Mouse (Mus musculus): ENCODE measurements around the gene Cacng8.

Gene Cacng8

GRCm38 (mm10) chr7:3437941-3438340 is 47.5 kb downstream of the Cacng8 start:
- DNase-seq (ENCODE audit: low spot score) = no peak

GRCm38 (mm10) chr7:3439984-3440383 is 49.5 kb downstream of the Cacng8 start:
- DNase-seq (ENCODE audit: low spot score) = no peak

GRCm38 (mm10) chr7:3440526-3440925 is 50.0 kb downstream of the Cacng8 start:
- DNase-seq (ENCODE audit: low spot score) = no peak

DNA sequence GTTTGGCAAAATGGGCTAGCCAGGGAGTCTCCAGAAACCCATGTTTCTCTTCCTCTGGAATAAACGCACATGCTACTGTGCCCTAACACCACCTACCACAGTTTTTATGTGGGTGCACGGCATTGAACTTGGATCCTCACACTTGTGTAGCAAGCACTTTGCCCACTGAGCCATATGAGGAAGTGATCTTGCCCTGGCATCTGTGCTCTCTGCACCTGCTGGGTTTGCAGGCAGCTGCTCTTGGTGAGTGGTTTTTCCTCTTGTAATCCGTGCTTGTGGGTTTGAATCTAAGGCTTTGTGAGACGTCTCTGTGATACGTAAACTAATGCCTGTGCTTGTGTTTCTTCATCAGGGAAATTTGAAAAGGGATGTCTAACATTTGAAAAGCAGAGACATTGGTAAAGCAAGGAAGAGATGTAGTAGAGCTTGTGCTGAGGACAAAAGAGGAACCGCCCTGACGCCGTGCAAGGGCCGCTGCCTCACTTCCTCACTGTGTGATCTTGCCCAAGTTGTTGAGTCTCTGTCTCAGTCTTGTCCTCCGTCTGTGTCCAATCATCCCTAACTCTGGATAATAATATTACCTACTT is 52.1 kb downstream of the Cacng8 start:
- DNase-seq (ENCODE audit: low spot score) = no peak

DNA sequence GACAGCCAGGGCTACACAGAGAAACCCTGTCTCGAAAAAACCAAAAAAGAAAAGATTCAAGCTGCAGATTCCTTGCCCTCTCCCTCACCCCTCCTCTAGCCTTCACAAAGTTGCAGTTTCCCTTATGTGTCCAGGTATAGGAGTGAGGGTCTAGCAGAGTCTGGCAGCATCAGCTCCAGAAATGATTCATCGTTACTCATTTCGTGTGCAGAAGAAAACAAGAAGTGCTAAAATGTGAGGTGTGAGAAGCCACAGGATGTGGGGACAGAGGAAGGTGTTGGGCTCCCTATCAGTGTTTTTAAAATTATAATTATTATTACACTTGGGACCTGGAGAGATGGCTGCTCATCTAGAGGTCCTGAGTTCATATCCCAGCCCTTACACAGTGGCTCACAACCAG is 54.2 kb downstream of the Cacng8 start:
- no peak for DNase-seq (ENCODE audit: low spot score)

DNA sequence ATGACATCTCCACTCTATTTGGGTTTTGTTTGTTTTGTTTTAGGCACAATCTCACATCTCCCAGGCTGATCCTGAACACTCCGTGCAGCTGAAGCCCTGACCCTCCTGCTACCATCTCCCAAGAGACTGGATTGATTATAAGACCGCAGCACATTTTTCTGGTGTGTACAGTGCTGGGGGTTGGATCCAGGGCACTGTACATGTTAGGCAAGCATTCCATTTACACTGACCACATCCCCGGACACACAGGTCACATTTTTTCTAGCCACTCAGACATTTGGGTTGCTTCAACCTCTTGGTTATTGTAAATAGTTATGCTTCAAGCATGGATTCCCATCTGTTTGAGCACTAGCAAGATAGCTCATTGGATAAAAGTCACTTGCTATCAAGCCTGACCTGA is 56.1 kb downstream of the Cacng8 start:
- DNase-seq (ENCODE audit: low spot score) = no peak

DNA sequence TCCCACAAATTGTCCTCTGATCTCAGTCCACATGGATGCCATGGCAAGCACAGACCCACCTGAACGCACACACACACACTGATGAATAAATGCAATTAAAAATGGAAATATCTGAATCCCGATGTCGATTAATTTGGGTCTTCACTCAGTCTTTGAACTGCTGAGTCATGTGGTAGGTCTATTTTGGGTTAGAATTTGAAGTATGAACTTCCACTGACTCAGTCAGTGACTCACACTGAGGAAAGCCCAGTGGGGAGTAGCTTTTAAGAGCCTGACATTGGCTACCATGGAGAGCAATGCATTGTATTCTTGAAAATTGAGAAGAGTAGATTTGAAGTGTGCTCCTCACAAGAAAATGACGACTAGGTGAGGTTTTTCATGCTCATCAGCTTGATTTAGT is 56.5 kb downstream of the Cacng8 start:
- no peak for DNase-seq (ENCODE audit: low spot score)

DNA sequence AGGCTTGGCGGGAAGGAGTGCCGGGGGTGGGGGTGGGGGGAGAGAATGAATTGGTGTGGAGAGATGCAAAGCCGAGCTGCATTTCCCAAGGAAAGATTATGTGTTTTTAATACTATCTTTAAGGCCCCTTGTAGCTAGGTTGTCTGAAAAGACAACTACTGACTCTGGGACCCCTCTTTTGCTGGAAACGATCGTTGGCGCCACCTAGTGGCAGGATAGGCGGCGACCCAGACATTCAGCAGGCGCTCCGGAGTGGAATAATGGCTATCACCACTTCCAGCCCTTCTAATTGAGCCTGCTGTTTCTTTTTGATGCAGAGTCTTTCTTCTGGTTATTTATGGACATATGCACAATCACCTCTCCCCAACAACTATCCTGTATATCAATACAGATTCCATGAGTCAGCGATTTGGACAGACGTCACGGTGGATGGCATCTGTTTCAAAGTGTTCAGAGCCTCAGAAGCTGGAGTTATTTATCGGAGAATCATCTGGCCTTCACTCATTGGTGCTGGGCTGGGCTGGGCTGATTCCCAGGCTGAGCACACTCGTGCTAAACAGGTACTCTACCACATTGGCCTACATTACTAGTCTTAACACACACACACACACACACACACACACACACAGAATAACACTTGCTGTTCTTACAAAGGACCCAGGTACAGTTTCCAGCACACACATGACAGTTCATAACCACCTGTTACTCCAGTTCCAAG is 58.4 kb downstream of the Cacng8 start:
- peak; percentile 31 for DNase-seq (ENCODE audit: low spot score)

- DNase-seq (ENCODE audit: low spot score) = no peak
These were observed 60.2 kb downstream of the Cacng8 start for GRCm38 (mm10) chr7:3450671-3451070.

DNA sequence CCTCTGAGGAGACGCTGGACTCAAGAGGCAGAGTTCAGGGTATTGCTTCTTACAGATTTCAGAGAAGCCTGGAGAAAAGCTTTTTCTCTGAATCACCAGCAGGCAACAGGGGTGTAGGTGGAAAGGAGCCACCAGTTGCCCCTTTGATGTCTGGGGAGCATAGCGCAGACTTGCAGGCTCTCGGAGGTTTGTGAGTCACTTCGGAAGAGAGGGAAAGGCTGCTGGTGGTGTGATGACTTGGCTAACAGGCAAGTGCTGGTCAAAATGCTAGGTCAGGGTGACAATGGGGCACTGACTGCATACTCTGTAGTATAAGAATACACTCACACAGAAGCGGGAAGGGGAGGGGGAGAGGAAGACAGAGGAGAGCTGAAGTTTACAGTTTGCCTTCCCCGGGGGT is 60.7 kb downstream of the Cacng8 start:
- peak; percentile 8 for DNase-seq (ENCODE audit: low spot score)

DNA sequence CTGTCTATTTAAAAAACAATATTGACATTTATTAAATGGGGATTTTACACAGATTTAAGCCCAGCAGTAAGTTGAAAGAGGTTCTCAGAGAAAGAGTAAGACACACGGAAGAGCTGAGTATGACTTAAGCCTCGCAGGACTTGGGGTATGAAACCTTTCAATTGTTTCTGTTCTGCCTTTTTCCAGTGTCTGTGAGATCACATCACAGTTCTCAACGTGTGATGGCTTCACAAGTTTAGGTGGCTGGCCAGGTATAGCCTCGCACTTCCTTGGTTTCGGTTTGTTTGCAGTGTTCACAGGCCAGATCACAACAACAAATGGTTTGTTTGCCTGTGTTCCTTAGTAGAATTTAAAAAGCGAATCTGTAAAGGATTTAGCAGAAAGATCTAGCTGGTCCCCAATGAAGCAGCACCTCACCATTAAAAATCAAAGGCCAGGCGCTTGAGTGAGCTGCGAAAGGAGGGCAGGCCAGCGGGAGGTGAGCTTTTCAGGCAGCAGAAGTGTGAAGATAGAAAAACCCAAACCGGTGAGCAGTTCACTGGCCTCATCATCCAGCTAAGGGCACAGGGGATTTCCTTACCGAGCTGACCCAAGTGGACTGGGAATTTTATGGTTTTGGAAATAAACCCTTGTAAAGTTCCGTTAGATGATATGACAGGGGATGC is 62.5 kb downstream of the Cacng8 start:
- DNase-seq (ENCODE audit: low spot score) = no peak

GRCm38 (mm10) chr7:3453486-3454183 is 63.2 kb downstream of the Cacng8 start:
- DNase-seq (ENCODE audit: low spot score) = no peak

GRCm38 (mm10) chr7:3457111-3457840 is 66.8 kb downstream of the Cacng8 start:
- DNase-seq (ENCODE audit: low spot score) = no peak

DNA sequence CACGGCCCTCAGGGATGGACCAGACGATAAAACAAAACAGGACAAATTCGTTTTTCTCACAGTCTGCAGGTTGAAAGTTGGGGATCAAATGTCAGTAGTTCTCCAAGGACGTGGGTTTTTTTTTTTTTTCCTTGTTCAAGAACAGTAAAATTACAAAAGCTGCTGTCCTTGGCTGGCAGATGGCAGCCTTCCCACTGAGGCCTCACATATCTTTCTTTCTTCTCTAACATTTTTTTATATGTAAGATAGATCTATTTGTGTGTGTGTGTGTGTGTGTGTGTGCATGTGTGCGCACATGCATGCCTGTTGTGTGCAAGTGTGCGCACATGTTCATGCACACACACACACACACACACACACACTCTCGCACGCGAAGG is 67.3 kb downstream of the Cacng8 start:
- DNase-seq (ENCODE audit: low spot score) = no peak

GRCm38 (mm10) chr7:3460261-3460660 is 69.8 kb downstream of the Cacng8 start:
- DNase-seq (ENCODE audit: low spot score) = no peak

- no peak for DNase-seq (ENCODE audit: low spot score)
These were observed 72.8 kb downstream of the Cacng8 start for GRCm38 (mm10) chr7:3463306-3463705.
